Mouse (Mus musculus): ENCODE measurements around the gene Eno3. TPM values are rescaled to one million over a fixed set of nuclear protein-coding genes. Genes with fewer than 3 reads are reported as not detected.

Gene Eno3
- polyA plus RNA-seq, 1 experiment: 101 TPM

DNA sequence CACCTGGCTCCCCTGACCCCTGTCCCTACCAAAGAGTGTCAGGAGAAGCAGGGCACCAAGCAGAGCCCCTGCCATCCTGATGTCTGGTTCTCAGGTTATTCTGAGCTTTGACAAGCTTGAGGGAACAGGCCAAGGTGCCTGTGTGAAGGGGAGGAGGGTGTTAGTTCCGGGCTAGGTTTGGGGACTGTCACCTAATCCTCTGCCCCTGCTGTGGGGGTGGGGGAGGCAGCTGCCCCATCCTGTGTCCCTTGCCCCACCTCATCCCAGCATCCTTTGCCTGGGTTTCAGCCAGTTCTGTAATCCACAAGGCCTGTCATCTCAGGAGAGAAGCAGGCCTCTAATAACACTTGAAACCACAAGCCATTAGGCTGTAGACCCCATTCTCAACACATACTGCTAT, 37.9 kb upstream of the Eno3 start, which contains the start of gene Chrne:
Gene Chrne, minus strand, starts transcription at position 116 of the 400 bp plus-strand sequence.
- peaks cover 16% of the 10 kb centered on the region for H3K4me1 ChIP-seq (ENCODE audit: control insufficient read depth, insufficient read depth, low read length)
- no peaks in the 10 kb centered on the region for H3K27me3 ChIP-seq (ENCODE audit: control insufficient read depth, insufficient read depth, low read length)
- no peak within 1 kb of the TSS for H3K27ac ChIP-seq (ENCODE audit: control insufficient read depth, insufficient read depth, low read depth, low read length)
- peak within 1 kb of the TSS; percentile 14 for H3K4me3 ChIP-seq (ENCODE audit: control insufficient read depth, low read depth, low read length)
- TF ChIP-seq CTCF (IDR thresholded peaks at IDR 0.05; ENCODE audit: control insufficient read depth, insufficient read depth, insufficient replicate concordance, low read depth, low read length) (no peak), POLR2A (IDR thresholded peaks at IDR 0.05; ENCODE audit: control insufficient read depth, low read depth, low read length) (no peak)
- H3K36me3 ChIP-seq (ENCODE audit: control insufficient read depth, insufficient read depth, low read length): no peaks in the 10 kb centered on the region

DNA sequence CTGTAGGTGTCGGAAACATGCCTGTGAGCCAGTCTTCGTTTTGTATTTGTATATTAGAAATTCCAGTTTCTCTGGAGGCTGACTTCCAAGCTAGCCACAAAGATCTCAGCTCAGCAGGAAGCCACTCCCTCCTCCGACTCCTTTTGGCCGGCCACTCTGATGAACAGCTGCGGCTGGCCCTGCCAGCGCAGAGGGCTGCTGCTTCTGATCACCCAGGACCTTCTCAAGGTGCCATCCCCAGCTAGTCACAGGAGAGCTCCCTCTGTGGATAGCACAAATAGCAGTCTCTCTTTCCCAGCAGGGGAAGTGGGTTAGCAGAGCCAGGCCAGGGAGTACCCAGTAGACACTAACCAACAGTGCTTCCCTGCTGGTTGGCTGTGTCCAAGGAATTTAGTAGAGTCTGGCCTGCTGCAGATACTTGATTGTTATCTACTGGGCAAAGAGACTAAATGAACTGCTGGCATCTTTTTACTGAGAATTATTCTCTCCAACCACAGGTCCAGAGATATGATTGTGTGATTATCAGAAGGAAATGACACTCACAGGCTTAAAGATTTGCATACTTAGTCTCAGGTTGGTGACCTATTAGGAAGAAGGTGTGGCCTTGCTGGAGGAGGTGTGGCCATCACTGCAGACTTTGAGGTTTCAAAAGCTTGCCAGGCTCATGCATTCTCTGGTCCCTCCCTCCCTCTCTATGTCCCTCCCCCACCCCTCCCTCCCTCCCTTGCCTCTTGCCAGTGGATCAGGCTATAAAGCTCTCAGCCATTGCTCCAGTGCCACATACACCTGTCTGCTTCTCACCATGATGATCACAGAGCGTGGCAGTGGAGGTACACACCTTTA, 34.8 kb upstream of the Eno3 start:
- no peaks in the 10 kb centered on the region for H3K36me3 ChIP-seq (ENCODE audit: control insufficient read depth, insufficient read depth, low read length)
- H3K4me3 ChIP-seq (ENCODE audit: control insufficient read depth, low read depth, low read length): no peak overlapping the region
- TF ChIP-seq POLR2A (IDR thresholded peaks at IDR 0.05; ENCODE audit: control insufficient read depth, low read depth, low read length): no peak
- TF ChIP-seq CTCF (IDR thresholded peaks at IDR 0.05; ENCODE audit: control insufficient read depth, insufficient read depth, insufficient replicate concordance, low read depth, low read length): no peak
- no peak overlapping the region for H3K27ac ChIP-seq (ENCODE audit: control insufficient read depth, insufficient read depth, low read depth, low read length)
- peaks cover 2% of the 10 kb centered on the region; the same call in 1 of the 2 replicates for H3K4me1 ChIP-seq (ENCODE audit: control insufficient read depth, insufficient read depth, low read length)
- no peaks in the 10 kb centered on the region for H3K27me3 ChIP-seq (ENCODE audit: control insufficient read depth, insufficient read depth, low read length)

DNA sequence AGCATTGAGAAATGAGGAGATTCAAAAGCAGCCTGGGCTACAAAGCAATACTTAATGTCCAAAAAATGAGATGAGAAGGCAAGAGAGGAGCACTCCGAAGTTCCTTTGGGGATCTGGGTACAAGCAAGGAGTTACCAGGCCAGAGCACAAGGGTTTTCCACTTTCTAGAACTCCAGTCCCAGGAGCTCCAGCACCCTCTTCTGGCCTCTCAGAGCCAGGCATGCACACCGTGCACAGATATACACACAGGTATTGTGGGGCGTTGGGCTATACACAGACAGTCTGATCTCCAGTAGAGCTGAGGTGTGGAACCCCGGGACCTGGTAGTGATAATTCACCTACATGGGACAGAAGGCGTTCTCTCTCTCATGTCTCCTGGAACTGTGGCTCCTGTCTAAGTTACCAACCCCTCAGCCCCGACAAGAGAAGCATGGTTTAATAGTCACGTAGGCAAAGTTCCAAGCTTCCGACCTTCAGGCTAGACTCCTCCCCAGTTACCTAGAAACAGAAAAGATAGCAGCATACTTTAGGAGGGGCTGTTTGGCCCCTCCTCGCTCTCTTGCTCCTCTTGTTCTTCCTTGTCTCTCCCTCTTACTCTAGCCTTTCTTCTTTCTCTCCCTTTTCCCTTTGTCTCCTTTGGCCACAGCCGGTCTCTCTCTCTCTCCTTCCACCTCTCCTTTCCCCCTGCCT, 33.8 kb upstream of the Eno3 start:
- Histone ChIP-seq H3K27me3 (ENCODE audit: control insufficient read depth, insufficient read depth, low read length) (no peaks in the 10 kb centered on the region), H3K4me1 (ENCODE audit: control insufficient read depth, insufficient read depth, low read length) (no peaks in the 10 kb centered on the region), H3K36me3 (ENCODE audit: control insufficient read depth, insufficient read depth, low read length) (no peaks in the 10 kb centered on the region), H3K27ac (ENCODE audit: control insufficient read depth, insufficient read depth, low read depth, low read length) (no peak overlapping the region), H3K4me3 (ENCODE audit: control insufficient read depth, low read depth, low read length) (no peak overlapping the region)
- no peak for TF ChIP-seq POLR2A (IDR thresholded peaks at IDR 0.05; ENCODE audit: control insufficient read depth, low read depth, low read length)
- TF ChIP-seq CTCF (IDR thresholded peaks at IDR 0.05; ENCODE audit: control insufficient read depth, insufficient read depth, insufficient replicate concordance, low read depth, low read length): peak; percentile 9; the same call in 1 of the 2 replicates

DNA sequence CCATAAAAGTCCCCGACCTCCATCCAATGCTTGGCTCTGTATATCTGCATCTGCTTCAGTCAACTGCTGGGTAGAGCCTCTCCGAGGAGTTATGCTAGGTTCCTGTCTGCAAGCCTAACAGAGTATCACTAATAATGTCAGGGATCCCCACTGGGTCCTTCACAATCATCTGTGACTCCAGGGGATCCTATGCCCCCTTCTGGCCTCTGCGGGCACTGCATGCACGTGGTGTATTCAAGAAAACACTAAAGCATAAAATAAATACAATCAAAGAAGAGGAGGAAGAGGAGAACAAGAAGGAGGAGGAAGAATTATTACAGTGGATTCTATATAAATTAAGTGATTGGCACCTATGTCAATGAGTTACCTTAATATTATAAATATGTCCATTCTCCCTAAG, 31.5 kb upstream of the Eno3 start:
- Histone ChIP-seq H3K36me3 (ENCODE audit: control insufficient read depth, insufficient read depth, low read length) (no peaks in the 10 kb centered on the region), H3K27me3 (ENCODE audit: control insufficient read depth, insufficient read depth, low read length) (no peaks in the 10 kb centered on the region), H3K27ac (ENCODE audit: control insufficient read depth, insufficient read depth, low read depth, low read length) (no peak overlapping the region), H3K4me3 (ENCODE audit: control insufficient read depth, low read depth, low read length) (no peak overlapping the region), H3K4me1 (ENCODE audit: control insufficient read depth, insufficient read depth, low read length) (no peaks in the 10 kb centered on the region)
- TF ChIP-seq POLR2A (IDR thresholded peaks at IDR 0.05; ENCODE audit: control insufficient read depth, low read depth, low read length) (no peak), CTCF (IDR thresholded peaks at IDR 0.05; ENCODE audit: control insufficient read depth, insufficient read depth, insufficient replicate concordance, low read depth, low read length) (peak; percentile 37; the same call in 1 of the 2 replicates)

DNA sequence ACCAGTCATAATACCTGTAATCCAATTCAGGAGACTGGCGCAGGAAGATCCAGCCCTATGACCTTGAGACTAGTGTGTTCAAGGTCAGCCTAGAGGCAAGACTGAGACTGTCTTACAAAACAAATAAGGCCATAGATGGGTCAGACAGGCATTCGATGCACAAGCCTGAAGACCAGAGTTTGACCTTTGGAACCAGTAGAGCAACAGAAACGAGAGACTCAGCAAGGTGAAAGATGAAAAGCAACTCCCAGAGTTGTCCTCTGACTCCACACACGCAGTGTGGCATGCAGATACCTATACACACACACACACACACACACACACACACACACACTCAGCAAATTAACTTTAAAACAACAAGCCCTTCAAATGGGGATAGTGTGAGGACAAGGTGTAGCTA, 30.1 kb upstream of the Eno3 start:
- H3K4me1 ChIP-seq (ENCODE audit: control insufficient read depth, insufficient read depth, low read length): no peaks in the 10 kb centered on the region
- no peak overlapping the region for H3K27ac ChIP-seq (ENCODE audit: control insufficient read depth, insufficient read depth, low read depth, low read length)
- H3K4me3 ChIP-seq (ENCODE audit: control insufficient read depth, low read depth, low read length): no peak overlapping the region
- TF ChIP-seq POLR2A (IDR thresholded peaks at IDR 0.05; ENCODE audit: control insufficient read depth, low read depth, low read length) (no peak), CTCF (IDR thresholded peaks at IDR 0.05; ENCODE audit: control insufficient read depth, insufficient read depth, insufficient replicate concordance, low read depth, low read length) (no peak)
- no peaks in the 10 kb centered on the region for H3K27me3 ChIP-seq (ENCODE audit: control insufficient read depth, insufficient read depth, low read length)
- H3K36me3 ChIP-seq (ENCODE audit: control insufficient read depth, insufficient read depth, low read length): no peaks in the 10 kb centered on the region

DNA sequence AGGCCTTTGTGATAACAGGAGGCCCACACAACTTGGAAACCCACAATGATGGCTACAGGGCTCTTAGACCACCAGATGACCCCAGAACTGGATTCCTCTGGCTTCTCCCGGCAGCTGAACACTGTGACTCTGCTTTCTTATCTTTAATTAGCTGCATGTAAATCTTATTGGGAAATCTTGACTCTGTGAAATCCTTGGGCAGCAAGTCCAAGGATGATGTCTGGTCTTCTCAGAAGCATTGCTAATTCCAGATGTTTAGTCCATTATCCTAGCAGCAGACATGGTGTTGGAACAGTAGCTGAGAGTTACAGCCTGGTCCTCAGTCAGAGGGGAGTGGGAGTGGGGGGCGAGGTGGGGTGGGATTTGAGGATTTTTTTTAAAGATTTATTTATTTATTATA, 28.6 kb upstream of the Eno3 start:
- H3K27ac ChIP-seq (ENCODE audit: control insufficient read depth, insufficient read depth, low read depth, low read length): no peak overlapping the region
- H3K4me1 ChIP-seq (ENCODE audit: control insufficient read depth, insufficient read depth, low read length): no peaks in the 10 kb centered on the region
- H3K27me3 ChIP-seq (ENCODE audit: control insufficient read depth, insufficient read depth, low read length): no peaks in the 10 kb centered on the region
- H3K36me3 ChIP-seq (ENCODE audit: control insufficient read depth, insufficient read depth, low read length): no peaks in the 10 kb centered on the region
- no peak overlapping the region for H3K4me3 ChIP-seq (ENCODE audit: control insufficient read depth, low read depth, low read length)
- TF ChIP-seq POLR2A (IDR thresholded peaks at IDR 0.05; ENCODE audit: control insufficient read depth, low read depth, low read length) (no peak), CTCF (IDR thresholded peaks at IDR 0.05; ENCODE audit: control insufficient read depth, insufficient read depth, insufficient replicate concordance, low read depth, low read length) (no peak)

DNA sequence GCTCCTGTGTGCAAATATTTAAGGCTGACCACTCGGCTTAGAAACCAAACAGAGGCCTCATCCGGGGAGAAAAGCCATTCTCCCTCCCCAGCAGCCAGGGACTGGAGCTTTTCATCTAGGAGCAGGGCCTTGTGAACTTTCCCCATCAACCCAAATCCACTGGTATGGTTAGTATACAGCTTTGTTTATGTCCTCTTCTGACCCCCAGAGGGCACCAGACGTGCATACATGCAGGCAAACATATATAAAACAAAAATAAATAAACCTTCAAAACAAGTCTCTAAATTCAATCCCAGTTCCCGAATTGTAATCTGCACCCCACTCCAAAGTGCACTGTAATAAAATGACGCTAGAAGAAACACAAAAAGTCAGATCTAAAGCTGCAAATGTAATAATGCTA, 27.4 kb upstream of the Eno3 start:
- Histone ChIP-seq H3K36me3 (ENCODE audit: control insufficient read depth, insufficient read depth, low read length) (no peaks in the 10 kb centered on the region), H3K27me3 (ENCODE audit: control insufficient read depth, insufficient read depth, low read length) (no peaks in the 10 kb centered on the region), H3K27ac (ENCODE audit: control insufficient read depth, insufficient read depth, low read depth, low read length) (no peak overlapping the region), H3K4me1 (ENCODE audit: control insufficient read depth, insufficient read depth, low read length) (no peaks in the 10 kb centered on the region), H3K4me3 (ENCODE audit: control insufficient read depth, low read depth, low read length) (no peak overlapping the region)
- no peak for TF ChIP-seq CTCF (IDR thresholded peaks at IDR 0.05; ENCODE audit: control insufficient read depth, insufficient read depth, insufficient replicate concordance, low read depth, low read length)
- no peak for TF ChIP-seq POLR2A (IDR thresholded peaks at IDR 0.05; ENCODE audit: control insufficient read depth, low read depth, low read length)

All from testis, adult 2 months (tissue).